19 mouse cellular contexts compared by ENCODE assay signal in the genomic region with DNA sequence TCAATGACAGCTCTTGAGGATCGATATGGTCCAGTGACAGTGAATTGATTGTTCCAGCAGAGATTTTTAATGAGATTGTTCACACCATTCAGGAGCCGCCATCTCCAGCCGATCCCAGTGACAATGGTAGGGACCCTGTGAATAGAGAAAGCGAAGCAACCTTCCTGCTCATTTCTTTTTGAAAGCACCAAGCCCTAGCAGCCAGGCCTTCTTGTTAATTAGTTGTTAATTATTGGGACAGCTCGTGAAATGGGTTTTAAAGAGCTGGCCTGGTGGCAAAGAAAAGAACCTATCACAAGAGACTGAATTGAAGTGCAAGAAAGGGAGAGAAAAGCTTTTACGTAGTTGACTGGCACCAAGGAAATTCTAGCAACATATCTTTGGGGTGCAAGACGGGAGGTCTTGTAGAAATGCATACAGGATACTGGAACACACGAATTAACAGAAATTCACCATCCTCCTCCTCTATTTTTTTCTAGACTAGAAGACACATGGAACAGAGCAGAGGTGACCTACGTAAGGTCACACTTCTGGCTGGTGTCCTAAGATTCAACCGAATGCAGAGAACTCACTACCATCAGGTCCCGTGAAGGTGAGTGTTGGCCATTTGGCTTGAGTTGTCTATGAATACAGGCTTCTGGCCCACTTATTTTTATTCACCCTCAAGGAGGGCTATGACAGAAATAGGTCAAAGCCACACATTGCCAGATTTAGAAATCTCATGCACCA.
DNase-seq lines count a peak whose midpoint lies in the region; ATAC-seq and TF ChIP-seq lines count a peak whose summit lies in the region.
"Had no signal": no experiment of that assay in that cellular context is flagged by ENCODE, and none has a peak within 500 bp of the region (broad histone marks: within the 10 kb centered on the region; RNA-seq: fewer than 3 reads in every experiment).

No protein-coding gene starts in this region.

- H3K4me1 ChIP-seq in hindbrain, embryonic 12.5 days: peaks cover 7% of the 10 kb centered on the region; the same call in 1 of the 2 replicates
- H3K4me1 ChIP-seq in hindbrain, embryonic 13.5 days (replicated peaks): peaks cover 4% of the 10 kb centered on the region
- peaks cover 2% of the 10 kb centered on the region; the same call in 1 of the 2 replicates for H3K4me1 ChIP-seq in cortical plate, adult 2 months (ENCODE audit: control insufficient read depth, insufficient read depth, low read length)
- H3K4me1 ChIP-seq in forebrain, embryonic 11.5 days (replicated peaks; ENCODE audit: control insufficient read depth, insufficient read depth, low read length): peaks cover 13% of the 10 kb centered on the region; the same call in 1 of the 2 replicates
- peaks cover 5% of the 10 kb centered on the region for H3K4me1 ChIP-seq in midbrain, embryonic 11.5 days (ENCODE audit: control insufficient read depth, insufficient read depth, low read length)
- H3K4me1 ChIP-seq in kidney, embryonic 16.5 days (ENCODE audit: insufficient read depth, low read length): peaks cover 10% of the 10 kb centered on the region
- H3K4me1 ChIP-seq: hindbrain, embryonic 15.5 days; limb, embryonic 12.5 days; neural tube, embryonic 13.5 days had no signal

- ATAC-seq in hindbrain, embryonic 12.5 days (ENCODE audit: low FRiP score): peak; percentile 81
- no peak for ATAC-seq in hindbrain, embryonic 13.5 days (ENCODE audit: low FRiP score)
- ATAC-seq in forebrain, embryonic 11.5 days (replicated peaks; ENCODE audit: low FRiP score): peak; percentile 91
- ATAC-seq in midbrain, embryonic 11.5 days (ENCODE audit: low FRiP score): peak; percentile 76
- ATAC-seq in kidney, embryonic 16.5 days (ENCODE audit: low FRiP score, low TSS enrichment): no peak

- H3K9ac ChIP-seq in hindbrain, embryonic 12.5 days: no peak overlapping the region
- no peak overlapping the region for H3K9ac ChIP-seq in hindbrain, embryonic 13.5 days
- no peak overlapping the region for H3K9ac ChIP-seq in forebrain, embryonic 11.5 days (ENCODE audit: low read length)
- no peak overlapping the region for H3K9ac ChIP-seq in midbrain, embryonic 11.5 days (ENCODE audit: low read length)
- no peak overlapping the region for H3K9ac ChIP-seq in kidney, embryonic 16.5 days (replicated peaks; ENCODE audit: low read length)
- H3K9ac ChIP-seq: embryonic facial prominence, embryonic 15.5 days; hindbrain, embryonic 15.5 days; limb, embryonic 12.5 days; neural tube, embryonic 13.5 days had no signal

- H3K9me3 ChIP-seq in hindbrain, embryonic 12.5 days (replicated peaks): no peaks in the 10 kb centered on the region; the same call in 1 of the 2 replicates
- no peaks in the 10 kb centered on the region for H3K9me3 ChIP-seq in hindbrain, embryonic 13.5 days
- no peaks in the 10 kb centered on the region for H3K9me3 ChIP-seq in forebrain, embryonic 11.5 days (ENCODE audit: control insufficient read depth, low read length)
- no peaks in the 10 kb centered on the region for H3K9me3 ChIP-seq in midbrain, embryonic 11.5 days (ENCODE audit: control insufficient read depth, low read length)
- no peaks in the 10 kb centered on the region for H3K9me3 ChIP-seq in kidney, embryonic 16.5 days (ENCODE audit: low read length)
- H3K9me3 ChIP-seq: embryonic facial prominence, embryonic 15.5 days; hindbrain, embryonic 15.5 days; limb, embryonic 12.5 days; neural tube, embryonic 13.5 days had no signal

- no peak overlapping the region for H3K4me2 ChIP-seq in hindbrain, embryonic 12.5 days (replicated peaks)
- H3K4me2 ChIP-seq in hindbrain, embryonic 13.5 days: no peak overlapping the region
- H3K4me2 ChIP-seq in forebrain, embryonic 11.5 days (ENCODE audit: low read depth, low read length, severe bottlenecking): peak overlapping the region; percentile 24; the same call in 1 of the 2 replicates
- no peak overlapping the region for H3K4me2 ChIP-seq in midbrain, embryonic 11.5 days
- no peak overlapping the region for H3K4me2 ChIP-seq in kidney, embryonic 16.5 days (replicated peaks; ENCODE audit: low read depth, low read length)
- H3K4me2 ChIP-seq: embryonic facial prominence, embryonic 15.5 days; hindbrain, embryonic 15.5 days; limb, embryonic 12.5 days; neural tube, embryonic 13.5 days had no signal

- no peak for TF ChIP-seq CTCF in cortical plate, adult 2 months (IDR thresholded peaks at IDR 0.05; ENCODE audit: extremely low read depth, insufficient read depth, low read length)

- TF ChIP-seq POLR2A in cortical plate, adult 2 months (IDR thresholded peaks at IDR 0.05; ENCODE audit: extremely low read depth, insufficient read depth, low read length): no peak

- peak; percentile 59 for DNase-seq in forebrain, embryonic 11.5 days (ENCODE audit: low spot score)
- no peak for DNase-seq in midbrain, embryonic 11.5 days (ENCODE audit: low spot score, missing footprints)
- DNase-seq in urinary bladder, postnatal 10 days (ENCODE audit: low spot score): no peak
- DNase-seq in gastrocnemius, postnatal 4 days (ENCODE audit: low spot score in 2 of 2): no peak
- DNase-seq: B cell, adult 2 months; cerebellum, adult 11 months; cerebellum, postnatal 36 days; kidney, adult 2 months; kidney, postnatal 36 days; layer of hippocampus, postnatal 36 days; lung, postnatal 14 days had no signal

- H3K27me3 ChIP-seq in hindbrain, embryonic 12.5 days: peaks cover 7% of the 10 kb centered on the region; the same call in 1 of the 2 replicates
- H3K27me3 ChIP-seq in hindbrain, embryonic 13.5 days: peaks cover 20% of the 10 kb centered on the region
- H3K27me3 ChIP-seq in forebrain, embryonic 11.5 days (ENCODE audit: control insufficient read depth, insufficient read depth, low read length): no peaks in the 10 kb centered on the region
- no peaks in the 10 kb centered on the region for H3K27me3 ChIP-seq in midbrain, embryonic 11.5 days (ENCODE audit: control insufficient read depth, insufficient read depth, low read length)
- H3K27me3 ChIP-seq in kidney, embryonic 16.5 days (ENCODE audit: insufficient read depth, low read length): no peaks in the 10 kb centered on the region
- H3K27me3 ChIP-seq: embryonic facial prominence, embryonic 15.5 days; hindbrain, embryonic 15.5 days; limb, embryonic 12.5 days had no signal

- 34% methylated on average over 11 of the region's 11 CpGs for WGBS in hindbrain, embryonic 12.5 days
- 25% methylated on average over 11 of the region's 11 CpGs for WGBS in hindbrain, embryonic 13.5 days
- 13% methylated on average over 11 of the region's 11 CpGs for WGBS in forebrain, embryonic 11.5 days
- 17% methylated on average over 11 of the region's 11 CpGs for WGBS in midbrain, embryonic 11.5 days
- WGBS in kidney, embryonic 16.5 days: 74% methylated on average over 11 of the region's 11 CpGs

- H3K36me3 ChIP-seq in hindbrain, embryonic 12.5 days: no peaks in the 10 kb centered on the region
- no peaks in the 10 kb centered on the region for H3K36me3 ChIP-seq in hindbrain, embryonic 13.5 days
- no peaks in the 10 kb centered on the region; the same call in 1 of the 2 replicates for H3K36me3 ChIP-seq in forebrain, embryonic 11.5 days (ENCODE audit: control insufficient read depth, insufficient read depth, low read length)
- H3K36me3 ChIP-seq in midbrain, embryonic 11.5 days (ENCODE audit: control insufficient read depth, insufficient read depth, low read length): no peaks in the 10 kb centered on the region
- no peaks in the 10 kb centered on the region for H3K36me3 ChIP-seq in kidney, embryonic 16.5 days (ENCODE audit: insufficient read depth, low read length)
- H3K36me3 ChIP-seq: embryonic facial prominence, embryonic 15.5 days; hindbrain, embryonic 15.5 days; limb, embryonic 12.5 days; neural tube, embryonic 13.5 days had no signal

- H3K4me3 ChIP-seq in hindbrain, embryonic 12.5 days: no peak overlapping the region
- no peak overlapping the region for H3K4me3 ChIP-seq in hindbrain, embryonic 13.5 days
- H3K4me3 ChIP-seq in cortical plate, adult 2 months (ENCODE audit: insufficient read depth, low read length): peak overlapping the region; percentile 8; the same call in 1 of the 2 replicates
- no peak overlapping the region for H3K4me3 ChIP-seq in forebrain, embryonic 11.5 days (ENCODE audit: low read depth, low read length)
- H3K4me3 ChIP-seq in midbrain, embryonic 11.5 days (ENCODE audit: low read depth, low read length): no peak overlapping the region
- no peak overlapping the region for H3K4me3 ChIP-seq in kidney, embryonic 16.5 days (ENCODE audit: low read length)
- H3K4me3 ChIP-seq: embryonic facial prominence, embryonic 15.5 days; hindbrain, embryonic 15.5 days; limb, embryonic 12.5 days; neural tube, embryonic 13.5 days had no signal

- H3K27ac ChIP-seq in hindbrain, embryonic 12.5 days: no peak overlapping the region
- no peak overlapping the region for H3K27ac ChIP-seq in hindbrain, embryonic 13.5 days
- no peak overlapping the region for H3K27ac ChIP-seq in cortical plate, adult 2 months (ENCODE audit: insufficient read depth, low read length)
- H3K27ac ChIP-seq in forebrain, embryonic 11.5 days (ENCODE audit: low read depth, low read length): peak overlapping the region; percentile 74
- H3K27ac ChIP-seq in midbrain, embryonic 11.5 days (ENCODE audit: low read depth, low read length): no peak overlapping the region
- H3K27ac ChIP-seq in kidney, embryonic 16.5 days (ENCODE audit: low read length): no peak overlapping the region
- H3K27ac ChIP-seq: embryonic facial prominence, embryonic 15.5 days; hindbrain, embryonic 15.5 days; limb, embryonic 12.5 days; neural tube, embryonic 13.5 days had no signal

Comparison
In these comparisons a context has a peak if more than half of its experiments do, and no peak if none do; other contexts are left out.
1. ATAC-seq: peak in hindbrain, embryonic 12.5 days (single experiment), forebrain, embryonic 11.5 days (single experiment) and midbrain, embryonic 11.5 days (single experiment); none in hindbrain, embryonic 13.5 days (single experiment) and kidney, embryonic 16.5 days (single experiment).